Mouse (Mus musculus): Measurements from ENCODE around the gene 6030468B19Rik. TPM values are rescaled to one million over a fixed set of nuclear protein-coding genes. Genes with fewer than 3 reads are reported as not detected.
"Not testable (repeated sequence)": the region's sequence is repeated elsewhere in the genome, so short reads cannot be mapped to it uniquely, and the experiment has no call there.

The 6030468B19Rik gene
- polyA plus RNA-seq, 1 experiment, result not detected

DNA sequence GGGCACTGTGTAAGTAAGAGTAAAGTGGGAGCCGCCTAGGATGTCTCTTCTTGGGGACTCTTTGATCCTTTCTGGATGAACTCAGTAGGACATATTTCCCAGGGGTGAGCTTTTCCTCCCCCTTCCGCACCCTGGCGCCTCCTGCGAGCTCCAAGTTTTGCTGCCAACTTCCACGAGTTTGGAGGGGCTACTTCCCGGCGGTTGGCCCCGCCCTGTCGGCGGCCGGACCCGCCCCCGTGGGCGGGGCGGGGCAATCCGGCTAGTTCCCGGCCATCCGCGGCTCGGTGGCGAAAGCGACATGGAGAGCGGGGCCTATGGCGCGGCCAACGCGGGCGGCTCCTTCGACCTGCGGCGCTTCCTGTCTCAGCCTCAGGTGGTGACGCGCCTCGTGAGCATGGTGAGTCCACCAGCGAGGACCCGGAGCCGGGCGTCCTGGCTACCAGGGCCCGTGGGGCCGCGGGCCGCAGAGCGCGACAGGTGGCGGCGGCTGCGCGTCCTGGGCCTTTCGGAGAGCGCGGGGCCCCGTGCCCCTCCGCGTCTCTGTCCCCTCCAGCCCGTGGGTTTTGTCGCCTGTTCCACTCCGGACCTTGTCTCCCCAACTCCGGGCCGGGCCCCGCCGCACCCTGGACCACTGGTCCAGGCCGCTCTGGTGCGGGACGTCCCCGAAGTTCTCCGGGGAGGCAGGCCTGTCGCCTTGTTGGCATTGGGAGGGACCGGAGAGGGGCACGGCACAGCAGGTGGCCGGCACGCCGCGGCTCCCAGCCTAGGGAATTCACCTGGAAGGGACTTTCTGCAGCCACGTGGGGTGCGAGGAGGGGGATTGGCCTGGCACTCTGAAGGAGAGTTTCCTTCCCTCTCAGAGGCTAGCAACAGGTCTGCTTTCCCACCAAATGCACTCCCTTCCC is 12.2 kb downstream of the 6030468B19Rik start, which contains the start of the genes Gm20708 and Syngr2:
TSS of gene Gm20708 (plus strand) at position 262 of the 905 bp plus-strand sequence.
TSS of gene Syngr2 (plus strand) at position 262 of the 905 bp plus-strand sequence.
- Histone ChIP-seq H3K4me1 (ENCODE audit: control insufficient read depth, insufficient read depth, insufficient read length, low read length) (peaks cover 6% of the 10 kb centered on the region; the same call in 1 of the 2 replicates), H3K27ac (replicated peaks; ENCODE audit: low read depth, low read length) (peak within 1 kb of the TSS; percentile 4; the same call in 1 of the 2 replicates), H3K4me3 (ENCODE audit: insufficient read depth, low read depth, low read length) (peak within 1 kb of the TSS; percentile 96)

DNA sequence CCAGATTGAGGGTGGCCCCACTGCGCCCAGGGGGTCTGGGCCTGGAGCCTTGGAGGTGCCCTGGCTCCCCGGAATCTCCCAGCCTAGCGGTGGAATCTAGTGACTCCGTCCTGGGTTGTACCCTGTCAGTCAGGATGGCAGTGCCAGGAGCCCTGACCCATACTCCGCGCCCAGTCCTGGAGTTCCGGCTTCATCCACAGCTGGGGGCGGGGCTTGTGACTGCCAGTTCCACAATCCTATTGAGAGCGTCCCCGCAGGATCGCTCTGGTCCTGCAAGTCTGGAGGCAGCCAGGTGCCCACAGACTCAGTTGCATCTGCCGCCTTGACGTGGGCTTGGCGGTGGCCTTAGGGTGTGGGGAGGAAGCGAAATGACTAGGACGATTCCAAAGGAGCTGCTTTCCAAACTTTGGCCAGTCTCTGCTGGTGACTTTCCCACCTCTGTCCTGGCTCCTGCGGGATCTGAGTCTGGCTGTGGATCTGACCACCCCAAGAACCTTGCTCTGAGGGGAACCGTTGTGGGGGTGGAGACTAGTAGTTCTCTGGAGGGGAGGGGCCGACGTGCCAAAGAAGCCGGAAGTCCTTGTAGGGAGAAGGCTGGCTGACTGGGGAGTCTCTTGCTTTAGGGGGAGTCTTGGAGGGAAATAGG is 13.1 kb downstream of the 6030468B19Rik start:
- H3K4me1 ChIP-seq (ENCODE audit: control insufficient read depth, insufficient read depth, insufficient read length, low read length), result peaks cover 6% of the 10 kb centered on the region; the same call in 1 of the 2 replicates
- peak overlapping the region; percentile 19; the same call in 1 of the 2 replicates for H3K27ac ChIP-seq (replicated peaks; ENCODE audit: low read depth, low read length)
- peak overlapping the region; percentile 96 for H3K4me3 ChIP-seq (ENCODE audit: insufficient read depth, low read depth, low read length)

DNA sequence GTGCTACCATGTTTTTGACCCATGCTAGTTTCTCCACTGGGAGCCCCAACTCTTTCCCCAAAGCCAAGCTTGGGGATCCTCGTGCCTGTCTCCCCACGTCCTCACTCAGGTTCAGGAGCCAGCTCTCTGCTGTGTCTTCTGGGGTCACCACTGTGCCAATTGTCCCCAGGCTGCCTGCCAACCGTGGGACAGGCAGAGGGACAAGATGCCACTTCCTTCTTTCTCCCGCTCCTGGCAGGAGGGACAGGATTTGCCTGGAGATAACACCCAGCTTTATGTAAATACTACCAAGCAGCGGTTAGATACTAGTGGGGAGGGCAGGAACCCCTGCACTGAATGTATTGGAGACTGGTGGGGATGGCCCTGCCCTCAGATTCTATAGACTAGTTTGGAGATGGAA is 16.4 kb downstream of the 6030468B19Rik start:
- Histone ChIP-seq H3K4me3 (ENCODE audit: insufficient read depth, low read depth, low read length) (no peak overlapping the region), H3K4me1 (ENCODE audit: control insufficient read depth, insufficient read depth, insufficient read length, low read length) (peaks cover 6% of the 10 kb centered on the region; the same call in 1 of the 2 replicates), H3K27ac (replicated peaks; ENCODE audit: low read depth, low read length) (no peak overlapping the region)

DNA sequence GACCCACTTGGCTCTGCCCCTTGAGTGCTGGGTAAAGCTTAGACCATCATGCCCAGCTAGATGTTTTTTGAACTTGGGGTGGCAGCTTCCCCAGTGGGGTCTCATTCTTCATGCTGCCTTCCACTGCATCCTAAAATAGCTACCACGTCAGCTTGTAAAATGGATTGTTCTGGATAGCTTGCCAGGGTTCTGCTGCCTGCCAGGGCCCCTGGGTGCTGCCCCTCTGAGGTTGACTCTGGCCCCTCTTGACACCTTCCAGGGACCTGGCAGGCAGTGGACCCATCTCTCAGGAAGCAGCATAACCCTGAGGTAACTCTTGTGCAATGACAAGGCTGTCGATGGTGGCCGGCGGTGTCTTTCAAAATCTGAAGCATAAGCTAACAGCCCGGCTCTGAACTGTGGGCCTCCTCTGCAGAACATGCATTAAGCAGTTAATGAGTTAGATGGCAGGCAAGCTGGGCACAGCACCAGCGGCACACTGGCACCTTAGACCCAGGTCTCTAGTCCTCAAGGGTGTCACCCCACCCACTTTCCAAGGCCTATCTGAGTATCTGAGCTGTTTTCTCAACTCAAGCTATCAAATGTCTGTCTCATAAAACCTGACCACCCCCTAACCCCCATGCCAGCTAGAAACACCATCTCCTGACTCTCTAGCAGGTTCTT is 17.4 kb downstream of the 6030468B19Rik start:
- Histone ChIP-seq H3K4me1 (ENCODE audit: control insufficient read depth, insufficient read depth, insufficient read length, low read length) (peaks cover 4% of the 10 kb centered on the region; the same call in 1 of the 2 replicates), H3K4me3 (ENCODE audit: insufficient read depth, low read depth, low read length) (no peak overlapping the region), H3K27ac (replicated peaks; ENCODE audit: low read depth, low read length) (no peak overlapping the region)

DNA sequence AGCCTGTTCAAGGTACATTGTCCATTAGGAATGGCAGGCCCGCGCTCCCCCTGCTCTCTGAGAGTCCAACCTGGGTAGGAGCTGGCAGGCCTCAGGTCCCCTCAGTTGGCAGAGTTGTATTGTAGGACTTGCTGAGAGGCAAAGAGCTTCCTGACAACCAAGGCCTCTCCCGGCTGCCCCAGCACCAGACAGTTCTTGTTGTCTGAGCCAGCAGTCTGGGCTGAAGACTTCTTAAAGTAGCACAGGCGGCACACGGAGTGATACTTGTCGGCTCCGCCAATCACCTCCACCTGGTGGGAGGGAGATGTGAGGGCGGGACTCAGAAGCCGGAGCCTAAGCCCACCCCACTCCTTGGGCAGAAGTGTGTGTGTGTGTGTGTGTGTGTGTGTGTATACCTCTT is 18.4 kb downstream of the 6030468B19Rik start:
- not testable (repeated sequence) for H3K27ac ChIP-seq (replicated peaks; ENCODE audit: low read depth, low read length)

DNA sequence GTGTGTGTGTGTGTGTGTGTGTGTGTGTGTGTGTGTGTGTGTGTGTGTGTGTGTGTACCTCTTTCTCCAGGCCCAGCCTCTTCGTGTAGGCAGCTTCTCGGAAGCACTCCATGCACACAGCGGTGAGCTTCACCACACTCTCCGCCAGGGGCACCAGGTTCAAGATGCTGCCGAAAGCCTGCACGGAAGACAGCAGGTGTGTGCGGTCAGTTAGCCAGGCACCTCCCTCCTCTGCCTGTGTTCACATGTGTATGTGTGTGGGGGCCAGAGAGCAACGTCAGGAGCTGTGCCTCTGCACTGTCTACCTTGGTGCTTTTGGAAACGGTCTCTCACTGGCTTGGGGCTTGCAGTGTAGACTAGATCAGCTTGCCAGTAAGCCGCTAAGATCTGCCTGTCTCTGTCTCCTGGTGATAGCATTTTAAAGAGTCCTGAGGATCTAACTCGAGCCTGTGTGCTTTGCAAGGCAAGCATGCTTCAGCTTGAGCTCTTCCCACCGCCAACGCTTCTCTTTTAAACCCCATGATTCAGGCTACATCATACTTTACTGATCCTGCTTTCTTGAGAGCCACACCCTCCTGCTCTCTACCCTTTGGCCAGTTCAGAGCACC is 19.0 kb downstream of the 6030468B19Rik start:
- no peak overlapping the region for H3K27ac ChIP-seq (replicated peaks; ENCODE audit: low read depth, low read length)
- no peak overlapping the region for H3K4me3 ChIP-seq (ENCODE audit: insufficient read depth, low read depth, low read length)
- peaks cover 1% of the 10 kb centered on the region; the same call in 1 of the 2 replicates for H3K4me1 ChIP-seq (ENCODE audit: control insufficient read depth, insufficient read depth, insufficient read length, low read length)

More for the DNA sequence above, 18.4 kb downstream of the 6030468B19Rik start:
- not testable (repeated sequence) for H3K4me3 ChIP-seq (ENCODE audit: insufficient read depth, low read depth, low read length); H3K4me1 ChIP-seq (ENCODE audit: control insufficient read depth, insufficient read depth, insufficient read length, low read length)

DNA sequence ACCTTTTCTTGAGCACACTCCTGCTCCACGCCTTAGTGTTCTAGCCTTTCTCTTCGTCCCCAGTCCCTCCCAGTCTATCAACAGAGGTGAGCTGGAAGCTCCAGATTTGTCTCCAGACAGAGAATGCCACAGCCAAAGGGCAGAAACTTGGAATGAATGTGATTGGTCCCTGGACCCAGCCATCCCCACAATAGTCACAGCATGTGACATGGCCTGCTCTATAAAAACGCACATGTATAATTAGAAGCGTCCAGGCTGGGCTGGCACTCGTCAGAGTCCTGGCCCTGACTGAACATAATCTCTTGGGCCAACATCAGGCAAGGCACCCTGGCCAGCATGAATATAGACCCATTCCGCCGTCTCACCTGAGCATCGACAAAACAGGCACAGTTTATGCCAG is 21.6 kb downstream of the 6030468B19Rik start:
- no peak overlapping the region for H3K4me3 ChIP-seq (ENCODE audit: insufficient read depth, low read depth, low read length)
- H3K27ac ChIP-seq (replicated peaks; ENCODE audit: low read depth, low read length), result no peak overlapping the region
- peaks cover 8% of the 10 kb centered on the region for H3K4me1 ChIP-seq (ENCODE audit: control insufficient read depth, insufficient read depth, insufficient read length, low read length)

DNA sequence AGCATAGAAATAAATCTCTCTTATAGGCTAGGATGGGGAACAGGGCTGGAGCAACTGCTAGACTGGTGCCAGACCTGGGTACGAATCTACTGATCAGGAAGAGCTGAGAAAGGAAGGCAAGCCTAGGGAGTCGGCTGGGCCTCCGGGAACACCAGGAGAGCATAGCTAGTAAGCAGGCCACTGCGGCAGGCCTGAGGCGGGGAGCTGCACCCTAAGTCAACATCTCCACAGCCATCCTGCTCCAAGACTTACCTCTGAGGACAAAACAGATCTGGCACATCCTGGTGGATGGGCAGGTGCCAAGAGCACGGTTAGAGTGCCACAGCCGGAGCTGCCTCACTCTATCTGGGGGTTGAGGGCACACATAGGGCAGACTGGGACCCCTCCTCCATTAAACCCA is 22.7 kb downstream of the 6030468B19Rik start:
- Histone ChIP-seq H3K4me1 (ENCODE audit: control insufficient read depth, insufficient read depth, insufficient read length, low read length) (peaks cover 8% of the 10 kb centered on the region), H3K27ac (replicated peaks; ENCODE audit: low read depth, low read length) (no peak overlapping the region)

DNA sequence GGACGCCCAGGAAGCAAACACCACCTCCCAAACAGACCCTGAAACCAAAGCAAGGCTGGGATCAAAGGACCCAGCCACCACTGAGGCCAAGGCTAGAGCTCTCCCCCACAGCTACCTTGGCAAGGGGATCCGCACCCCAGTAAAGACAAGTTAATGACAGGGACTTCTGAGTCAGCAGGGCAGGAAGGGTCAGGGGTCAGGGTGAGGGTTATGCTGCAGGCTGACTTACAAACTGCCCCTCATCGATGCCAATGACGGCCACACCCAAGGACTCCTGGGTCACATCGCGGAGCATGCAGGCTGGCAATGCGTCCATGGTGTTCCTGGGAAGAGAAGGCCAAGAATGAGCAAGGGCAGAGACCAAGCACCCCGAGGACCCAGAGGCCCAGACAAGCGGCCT is 24.4 kb downstream of the 6030468B19Rik start:
- H3K27ac ChIP-seq (replicated peaks; ENCODE audit: low read depth, low read length), result no peak overlapping the region
- H3K4me1 ChIP-seq (ENCODE audit: control insufficient read depth, insufficient read depth, insufficient read length, low read length), result peaks cover 11% of the 10 kb centered on the region
- H3K4me3 ChIP-seq (ENCODE audit: insufficient read depth, low read depth, low read length), result no peak overlapping the region

More for the DNA sequence above, 22.7 kb downstream of the 6030468B19Rik start:
- no peak overlapping the region for H3K4me3 ChIP-seq (ENCODE audit: insufficient read depth, low read depth, low read length)

DNA sequence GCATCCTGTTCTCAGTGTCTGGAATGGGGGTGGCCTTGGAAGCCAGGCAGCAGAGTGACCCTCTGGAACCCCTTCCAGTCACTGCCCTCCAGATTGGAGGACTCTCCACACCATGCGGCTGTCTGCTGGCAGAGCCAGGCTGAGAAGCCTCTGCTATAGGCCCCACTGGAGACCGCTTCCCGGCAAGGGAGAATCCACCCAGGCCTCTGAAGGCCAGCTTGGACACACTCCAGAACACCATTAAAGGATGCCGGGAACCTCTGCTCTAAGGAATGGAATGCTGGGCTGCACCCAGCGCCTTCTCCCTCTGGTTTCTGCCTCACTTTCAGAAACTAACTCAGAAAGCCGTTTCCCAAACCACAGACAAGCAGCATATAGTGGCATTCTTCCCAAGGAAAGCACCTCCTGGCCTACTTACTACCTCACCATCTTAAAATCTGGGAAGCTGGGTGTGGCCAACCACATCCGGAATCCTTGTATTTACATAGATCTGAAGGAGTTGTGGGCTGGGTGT is 25.3 kb downstream of the 6030468B19Rik start:
- no peak overlapping the region for H3K27ac ChIP-seq (replicated peaks; ENCODE audit: low read depth, low read length)
- H3K4me3 ChIP-seq (ENCODE audit: insufficient read depth, low read depth, low read length), result no peak overlapping the region
- H3K4me1 ChIP-seq (ENCODE audit: control insufficient read depth, insufficient read depth, insufficient read length, low read length), result peaks cover 12% of the 10 kb centered on the region

DNA sequence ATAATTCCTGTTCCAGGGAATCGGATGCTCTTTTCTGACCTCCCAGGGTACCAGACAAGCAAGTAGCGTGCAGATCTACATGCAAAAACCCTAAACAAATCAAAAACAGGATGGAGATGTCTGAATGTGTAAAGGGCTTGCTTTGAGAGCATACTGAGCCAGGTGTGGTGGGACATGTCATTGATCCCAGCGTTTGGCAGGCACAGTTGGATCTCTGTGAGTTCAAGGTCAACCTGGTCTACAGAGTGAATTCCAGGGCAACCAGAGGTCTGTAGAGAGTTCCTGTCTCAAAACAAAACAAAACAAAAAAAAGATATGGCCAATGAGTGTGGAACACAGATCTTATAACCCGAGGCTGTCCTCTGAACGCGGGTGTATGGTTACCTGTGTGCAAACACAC is 26.0 kb downstream of the 6030468B19Rik start:
- no peak overlapping the region for H3K4me3 ChIP-seq (ENCODE audit: insufficient read depth, low read depth, low read length)
- H3K27ac ChIP-seq (replicated peaks; ENCODE audit: low read depth, low read length), result no peak overlapping the region
- H3K4me1 ChIP-seq (ENCODE audit: control insufficient read depth, insufficient read depth, insufficient read length, low read length), result peaks cover 18% of the 10 kb centered on the region

DNA sequence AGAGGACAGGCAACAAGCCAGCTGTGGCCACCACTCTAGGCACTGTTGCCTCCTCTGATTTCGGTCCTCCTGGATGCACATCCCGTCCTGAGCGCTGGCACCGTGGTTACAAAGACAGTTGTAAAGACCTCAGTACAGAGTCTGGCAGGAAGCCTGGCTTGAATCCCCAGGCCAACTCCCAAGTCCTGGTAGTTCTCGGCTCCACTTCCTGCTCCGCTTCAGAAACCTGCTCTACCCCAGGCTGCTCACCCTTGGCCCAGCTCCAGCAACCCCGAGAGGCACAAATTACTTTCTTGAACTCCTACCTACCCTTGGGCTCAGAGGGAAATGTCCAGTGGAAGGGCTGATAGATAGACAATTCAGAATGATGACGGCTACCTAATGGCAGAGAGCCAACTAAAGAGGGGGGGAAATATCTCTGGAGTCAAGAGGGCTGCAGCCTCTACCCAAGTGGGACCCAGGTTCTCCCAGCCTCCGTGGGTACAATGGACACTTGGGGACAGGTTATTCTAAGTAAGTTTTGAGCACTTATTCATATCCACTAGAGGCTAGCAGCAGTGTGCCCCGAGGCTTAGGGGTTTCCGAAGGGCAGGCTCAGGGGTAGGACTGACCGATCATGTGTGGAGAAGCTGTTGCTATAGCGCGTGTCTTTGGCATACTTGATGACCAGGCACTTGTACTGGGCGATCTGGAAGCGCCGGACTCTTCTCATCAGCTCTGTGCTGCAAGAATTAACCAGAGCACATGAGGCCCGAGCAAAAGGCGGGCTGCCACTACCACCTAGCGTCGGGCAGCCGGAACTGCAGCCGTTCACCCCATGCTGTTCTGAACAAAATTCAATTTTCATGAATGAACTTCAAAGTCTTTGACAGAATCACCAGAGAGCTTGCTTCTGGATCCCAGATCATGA is 26.9 kb downstream of the 6030468B19Rik start:
- H3K4me3 ChIP-seq (ENCODE audit: insufficient read depth, low read depth, low read length), result peak overlapping the region; percentile 4; the same call in 1 of the 2 replicates
- peaks cover 24% of the 10 kb centered on the region for H3K4me1 ChIP-seq (ENCODE audit: control insufficient read depth, insufficient read depth, insufficient read length, low read length)
- H3K27ac ChIP-seq (replicated peaks; ENCODE audit: low read depth, low read length), result no peak overlapping the region

DNA sequence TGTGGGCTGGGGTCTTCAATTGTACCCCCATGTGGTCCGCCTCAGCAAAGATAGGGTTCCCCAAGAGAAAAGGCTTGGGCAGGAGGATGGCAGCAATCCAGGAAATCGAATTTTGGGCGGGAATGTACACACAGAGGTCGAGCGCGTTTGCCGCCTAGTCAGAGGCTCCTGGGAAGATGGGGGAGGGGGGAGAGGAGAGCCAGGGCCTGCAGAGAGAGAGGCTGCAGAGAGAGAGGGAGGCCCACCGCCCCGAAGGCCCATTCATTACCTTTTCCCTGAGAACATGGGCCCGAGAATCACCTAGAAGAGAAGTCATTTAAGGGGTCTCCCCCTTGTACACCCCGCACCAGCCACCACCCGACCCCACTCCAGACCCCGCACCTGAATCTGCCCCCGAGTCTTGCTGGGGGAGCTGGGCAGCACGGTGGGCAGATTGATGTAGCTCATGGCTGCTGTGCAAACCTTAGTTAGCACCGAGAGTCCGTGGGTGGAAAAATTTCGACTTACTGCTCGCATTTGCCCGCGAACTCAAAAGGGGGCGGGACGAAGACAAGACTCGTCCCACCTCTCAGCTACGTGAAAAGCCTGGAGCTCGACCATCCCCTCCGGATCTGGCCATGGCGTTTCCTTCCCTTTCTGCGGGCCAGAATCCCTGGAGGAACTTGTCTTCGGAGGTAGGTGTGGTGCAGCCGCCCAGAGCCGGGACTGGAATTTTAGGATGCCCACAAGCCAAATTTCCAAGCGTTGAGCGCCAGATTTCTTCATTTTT is 28.1 kb downstream of the 6030468B19Rik start, which contains the start of the genes Afmid and Tk1:
TSS of gene Afmid (plus strand) at position 592 of the 769 bp plus-strand sequence.
TSS of gene Tk1 (minus strand) at position 760 of the 769 bp plus-strand sequence.
- H3K4me1 ChIP-seq (ENCODE audit: control insufficient read depth, insufficient read depth, insufficient read length, low read length), result peaks cover 35% of the 10 kb centered on the region
- no peak within 1 kb of the TSS for H3K27ac ChIP-seq (replicated peaks; ENCODE audit: low read depth, low read length)
- H3K4me3 ChIP-seq (ENCODE audit: insufficient read depth, low read depth, low read length), result peak within 1 kb of the TSS; percentile 24
